Mouse (Mus musculus) forebrain, embryonic 13.5 days (tissue): ENCODE data around the gene Olfr286. TPM values are rescaled to one million over a fixed set of nuclear protein-coding genes. Genes with fewer than 3 reads are reported as not detected.

Source experiments
- ATAC-seq: fragments of 200-750 bp; cut with Nextera tagmentation; 2 replicates; pipeline ENCODE4 v1.8.0; 2017
- H3K27ac ChIP-seq: fragments of 300-500 bp; sonication (generic); 2 replicates; pipeline ENCODE4 v1.5.1; 2015; ENCODE audit warnings: inconsistent platforms, mild to moderate bottlenecking, moderate library complexity
- H3K27me3 ChIP-seq: fragments of 300-500 bp; sonication (generic); 2 replicates; pipeline ENCODE4 v1.6.1; 2015; ENCODE audit warnings: mild to moderate bottlenecking, inconsistent platforms
- H3K36me3 ChIP-seq: fragments of 300-500 bp; sonication (generic); 2 replicates; pipeline ENCODE4 v1.6.1; 2015; ENCODE audit warnings: mild to moderate bottlenecking, inconsistent platforms; ENCODE audit not compliant: poor library complexity, severe bottlenecking
- H3K4me1 ChIP-seq: fragments of 300-500 bp; sonication (generic); 2 replicates; pipeline ENCODE4 v1.6.1; 2015; ENCODE audit warnings: inconsistent platforms
- H3K4me2 ChIP-seq: fragments of 300-500 bp; sonication (generic); 2 replicates; pipeline ENCODE4 v1.6.1; 2015; ENCODE audit warnings: inconsistent platforms, mild to moderate bottlenecking, moderate library complexity
- H3K4me3 ChIP-seq: fragments of 300-500 bp; sonication (generic); 2 replicates; pipeline ENCODE4 v1.5.1; 2015; ENCODE audit warnings: mild to moderate bottlenecking, inconsistent platforms
- H3K9ac ChIP-seq: fragments of 300-500 bp; sonication (generic); 2 replicates; pipeline ENCODE4 v1.6.1; 2015; ENCODE audit warnings: mild to moderate bottlenecking, inconsistent platforms
- H3K9me3 ChIP-seq: fragments of 300-500 bp; sonication (generic); replicated peaks from 2 replicates; pipeline ENCODE4 v1.6.1; 2016; ENCODE audit warnings: inconsistent platforms
- WGBS: fragments of 180-500 bp; shearing (Covaris S2); methylation state at CpG from one replicate; pipeline ENCODE4 v1.1.7; 2015; 5-methylcytosine and 5-hydroxymethylcytosine counted together
- polyA plus RNA-seq: library from polyadenylated mRNA; unstranded; fragments of >200 nt; fragmentation: Nextera tagmentation; extraction: Ambion mirVana; gene quantifications from 2 replicates; pipeline ENCODE4 v1.2.1, GENCODE M21; 2015

Gene Olfr286
- not detected in 2 replicates for polyA plus RNA-seq

GRCm38 (mm10) chr15:98234350-98234749 lies at the start of gene Olfr286:
Gene Olfr286, minus strand, starts transcription at chr15:98234450.
- no peak within 1 kb of the TSS for H3K4me2 ChIP-seq
- H3K9ac ChIP-seq = no peak within 1 kb of the TSS
- no peak for ATAC-seq
- 86% methylated on average over 4 of the region's 4 CpGs for WGBS
- H3K36me3 ChIP-seq = no peaks in the 10 kb centered on the region
- no peaks in the 10 kb centered on the region for H3K4me1 ChIP-seq
- no peak within 1 kb of the TSS for H3K27ac ChIP-seq
- H3K4me3 ChIP-seq = no peak within 1 kb of the TSS
- peaks cover 3% of the 10 kb centered on the region; the same call in 1 of the 2 replicates for H3K9me3 ChIP-seq
- no peaks in the 10 kb centered on the region for H3K27me3 ChIP-seq

- Histone ChIP-seq H3K9ac (no peak overlapping the region), H3K4me2 (no peak overlapping the region), H3K36me3 (no peaks in the 10 kb centered on the region), H3K9me3 (no peaks in the 10 kb centered on the region), H3K27me3 (no peaks in the 10 kb centered on the region), H3K4me3 (no peak overlapping the region), H3K27ac (no peak overlapping the region), H3K4me1 (no peaks in the 10 kb centered on the region)
- WGBS = 80% methylated on average over 7 of the region's 7 CpGs
- no peak for ATAC-seq
Measured at GRCm38 (mm10) chr15:98257776-98258175, 23.5 kb upstream of the Olfr286 start.

GRCm38 (mm10) chr15:98257193-98257592 lies 22.9 kb upstream of the Olfr286 start, which contains the start of gene H1fnt:
Gene H1fnt, minus strand, starts transcription at chr15:98257293.
- WGBS = 87% methylated on average over 8 of the region's 8 CpGs

GRCm38 (mm10) chr15:98256271-98256670 lies 22.0 kb upstream of the Olfr286 start:
- no peak for ATAC-seq
- Histone ChIP-seq H3K36me3 (no peaks in the 10 kb centered on the region), H3K9ac (no peak overlapping the region), H3K27me3 (no peaks in the 10 kb centered on the region), H3K27ac (no peak overlapping the region), H3K4me3 (no peak overlapping the region), H3K4me2 (no peak overlapping the region), H3K9me3 (no peaks in the 10 kb centered on the region), H3K4me1 (no peaks in the 10 kb centered on the region)
- 93% methylated on average over 13 of the region's 13 CpGs for WGBS

More at GRCm38 (mm10) chr15:98257193-98257592, 22.9 kb upstream of the Olfr286 start, which contains the start of gene H1fnt:
- ATAC-seq = no peak
- Histone ChIP-seq H3K36me3 (no peaks in the 10 kb centered on the region), H3K4me2 (no peak within 1 kb of the TSS), H3K9ac (no peak within 1 kb of the TSS), H3K4me3 (no peak within 1 kb of the TSS), H3K4me1 (no peaks in the 10 kb centered on the region), H3K27ac (no peak within 1 kb of the TSS), H3K27me3 (no peaks in the 10 kb centered on the region), H3K9me3 (no peaks in the 10 kb centered on the region)

GRCm38 (mm10) chr15:98235442-98235841 lies 1.2 kb upstream of the Olfr286 start:
- 93% methylated on average over 4 of the region's 4 CpGs for WGBS
- Histone ChIP-seq H3K9me3 (peaks cover 3% of the 10 kb centered on the region; the same call in 1 of the 2 replicates), H3K9ac (no peak overlapping the region), H3K4me2 (no peak overlapping the region), H3K27me3 (no peaks in the 10 kb centered on the region), H3K36me3 (no peaks in the 10 kb centered on the region), H3K4me3 (no peak overlapping the region), H3K27ac (no peak overlapping the region), H3K4me1 (no peaks in the 10 kb centered on the region)
- no peak for ATAC-seq

- H3K4me3 ChIP-seq = no peak overlapping the region
- H3K27ac ChIP-seq = no peak overlapping the region
- no peak overlapping the region for H3K4me2 ChIP-seq
- H3K9me3 ChIP-seq = no peaks in the 10 kb centered on the region
- H3K9ac ChIP-seq = no peak overlapping the region
- H3K27me3 ChIP-seq = no peaks in the 10 kb centered on the region
- no peak for ATAC-seq
- no peaks in the 10 kb centered on the region for H3K4me1 ChIP-seq
- 67% methylated on average over 7 of the region's 7 CpGs for WGBS
- H3K36me3 ChIP-seq = no peaks in the 10 kb centered on the region
Measured at GRCm38 (mm10) chr15:98226096-98226495, 8.2 kb downstream of the Olfr286 start.

GRCm38 (mm10) chr15:98225610-98226009 lies 8.6 kb downstream of the Olfr286 start:
- WGBS = 45% methylated on average over 16 of the region's 16 CpGs
- Histone ChIP-seq H3K9ac (no peak overlapping the region), H3K9me3 (no peaks in the 10 kb centered on the region), H3K4me2 (no peak overlapping the region), H3K27me3 (no peaks in the 10 kb centered on the region), H3K4me1 (no peaks in the 10 kb centered on the region), H3K36me3 (no peaks in the 10 kb centered on the region), H3K27ac (no peak overlapping the region), H3K4me3 (no peak overlapping the region)
- ATAC-seq = no peak

GRCm38 (mm10) chr15:98222377-98222776 lies 11.9 kb downstream of the Olfr286 start:
- no peaks in the 10 kb centered on the region for H3K9me3 ChIP-seq
- no peaks in the 10 kb centered on the region for H3K4me1 ChIP-seq
- no peaks in the 10 kb centered on the region for H3K36me3 ChIP-seq
- no peak overlapping the region for H3K27ac ChIP-seq
- no peaks in the 10 kb centered on the region for H3K27me3 ChIP-seq
- no peak overlapping the region for H3K4me2 ChIP-seq
- ATAC-seq = no peak
- no peak overlapping the region for H3K4me3 ChIP-seq
- no peak overlapping the region for H3K9ac ChIP-seq

- H3K27ac ChIP-seq = no peak within 1 kb of the TSS
- 77% methylated on average over 4 of the region's 4 CpGs for WGBS
- ATAC-seq = no peak
- no peaks in the 10 kb centered on the region for H3K27me3 ChIP-seq
- no peak within 1 kb of the TSS for H3K4me2 ChIP-seq
- no peaks in the 10 kb centered on the region for H3K4me1 ChIP-seq
- H3K9ac ChIP-seq = no peak within 1 kb of the TSS
- no peaks in the 10 kb centered on the region for H3K9me3 ChIP-seq
- no peaks in the 10 kb centered on the region for H3K36me3 ChIP-seq
- no peak within 1 kb of the TSS for H3K4me3 ChIP-seq
Measured at GRCm38 (mm10) chr15:98220877-98221276, 13.4 kb downstream of the Olfr286 start, which contains the start of the genes Gm44579 and Olfr287. Gene Gm44579, minus strand, starts transcription at chr15:98220977. Gene Olfr287, minus strand, starts transcription at chr15:98221056.

GRCm38 (mm10) chr15:98214130-98214529 lies 20.1 kb downstream of the Olfr286 start:
- Histone ChIP-seq H3K27ac (no peak overlapping the region), H3K27me3 (no peaks in the 10 kb centered on the region), H3K9me3 (no peaks in the 10 kb centered on the region), H3K4me2 (no peak overlapping the region), H3K4me3 (no peak overlapping the region), H3K4me1 (no peaks in the 10 kb centered on the region), H3K36me3 (no peaks in the 10 kb centered on the region), H3K9ac (no peak overlapping the region)
- 82% methylated on average over 5 of the region's 5 CpGs for WGBS
- no peak for ATAC-seq

GRCm38 (mm10) chr15:98213336-98213870 lies 20.8 kb downstream of the Olfr286 start:
- ATAC-seq = no peak
- no peaks in the 10 kb centered on the region for H3K9me3 ChIP-seq
- H3K9ac ChIP-seq = no peak overlapping the region
- H3K27ac ChIP-seq = no peak overlapping the region
- H3K36me3 ChIP-seq = no peaks in the 10 kb centered on the region
- no peaks in the 10 kb centered on the region for H3K4me1 ChIP-seq
- H3K27me3 ChIP-seq = no peaks in the 10 kb centered on the region
- no peak overlapping the region for H3K4me2 ChIP-seq
- H3K4me3 ChIP-seq = no peak overlapping the region
- 81% methylated on average over 5 of the region's 5 CpGs for WGBS

- Histone ChIP-seq H3K9ac (no peak overlapping the region), H3K27ac (no peak overlapping the region), H3K4me3 (no peak overlapping the region), H3K36me3 (no peaks in the 10 kb centered on the region), H3K27me3 (no peaks in the 10 kb centered on the region), H3K9me3 (no peaks in the 10 kb centered on the region), H3K4me1 (no peaks in the 10 kb centered on the region), H3K4me2 (no peak overlapping the region)
- WGBS = 83% methylated on average over 7 of the region's 7 CpGs
- ATAC-seq = no peak
Measured at GRCm38 (mm10) chr15:98209676-98210075, 24.6 kb downstream of the Olfr286 start.

GRCm38 (mm10) chr15:98195442-98195841 lies 38.8 kb downstream of the Olfr286 start, which contains the start of gene Olfr288:
Gene Olfr288, minus strand, starts transcription at chr15:98195542.
- H3K27me3 ChIP-seq = no peaks in the 10 kb centered on the region
- H3K9ac ChIP-seq = no peak within 1 kb of the TSS
- no peak within 1 kb of the TSS for H3K4me3 ChIP-seq
- H3K9me3 ChIP-seq = no peaks in the 10 kb centered on the region
- H3K27ac ChIP-seq = no peak within 1 kb of the TSS
- H3K4me2 ChIP-seq = no peak within 1 kb of the TSS
- 72% methylated on average over 3 of the region's 3 CpGs for WGBS
- no peaks in the 10 kb centered on the region for H3K4me1 ChIP-seq
- H3K36me3 ChIP-seq = no peaks in the 10 kb centered on the region
- no peak for ATAC-seq
